In the genomic region with DNA sequence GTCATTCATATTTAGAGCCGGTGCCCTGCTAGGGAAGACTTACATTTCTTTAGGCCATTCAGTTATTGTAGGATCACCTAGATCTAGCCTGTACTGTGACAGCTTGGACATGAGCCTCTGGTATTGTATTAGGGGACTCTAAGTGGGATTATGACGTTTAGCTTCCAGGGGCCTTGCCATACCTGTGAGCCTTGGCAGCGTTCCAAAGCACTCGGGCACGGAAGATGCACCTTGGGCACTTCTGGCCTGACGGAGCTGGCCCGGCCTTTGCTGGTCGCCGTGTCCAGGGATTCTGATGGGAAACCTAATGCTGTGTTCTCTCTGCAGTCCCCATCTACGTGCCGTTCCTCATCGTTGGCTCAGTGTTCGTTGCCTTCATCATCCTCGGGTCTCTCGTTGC, we compare ENCODE assay signal across 24 mouse cellular contexts. TPM values are rescaled to one million over a fixed set of nuclear protein-coding genes. Genes with fewer than 3 reads are reported as not detected.
DNase-seq lines count a peak whose midpoint lies in the region; ATAC-seq and TF ChIP-seq lines count a peak whose summit lies in the region.
"Had no signal": no experiment of that assay in that cellular context is flagged by ENCODE, and none has a peak within 500 bp of the region (broad histone marks: within the 10 kb centered on the region; RNA-seq: fewer than 3 reads in every experiment).

No protein-coding gene starts in this region.

- H3K4me1 ChIP-seq in forebrain, embryonic 12.5 days = peaks cover 27% of the 10 kb centered on the region
- H3K4me1 ChIP-seq in forebrain, embryonic 11.5 days (replicated peaks; ENCODE audit: control insufficient read depth, insufficient read depth, low read length) = no peaks in the 10 kb centered on the region
- peaks cover 46% of the 10 kb centered on the region for H3K4me1 ChIP-seq in embryonic facial prominence, embryonic 10.5 days
- peaks cover 30% of the 10 kb centered on the region for H3K4me1 ChIP-seq in forebrain, embryonic 16.5 days (replicated peaks; ENCODE audit: control insufficient read depth, insufficient read depth, low read length)
- H3K4me1 ChIP-seq in lung, postnatal 0 days (ENCODE audit: insufficient read depth, low read depth, low read length) = no peaks in the 10 kb centered on the region

- no peak for TF ChIP-seq EP300 in lung, postnatal 0 days (IDR thresholded peaks at IDR 0.05)

- H3K9ac ChIP-seq in forebrain, embryonic 12.5 days = no peak overlapping the region
- H3K9ac ChIP-seq in forebrain, embryonic 11.5 days (ENCODE audit: low read length) = no peak overlapping the region
- no peak overlapping the region for H3K9ac ChIP-seq in forebrain, embryonic 16.5 days (replicated peaks; ENCODE audit: low read depth, low read length)
- H3K9ac ChIP-seq in lung, postnatal 0 days (replicated peaks; ENCODE audit: low read depth) = no peak overlapping the region
- H3K9ac ChIP-seq: embryonic facial prominence, embryonic 12.5 days; hindbrain, embryonic 14.5 days; liver, postnatal 0 days; midbrain, embryonic 12.5 days had no signal

- H3K9me3 ChIP-seq in forebrain, embryonic 12.5 days = no peaks in the 10 kb centered on the region
- no peaks in the 10 kb centered on the region for H3K9me3 ChIP-seq in forebrain, embryonic 11.5 days (ENCODE audit: control insufficient read depth, low read length)
- H3K9me3 ChIP-seq in embryonic facial prominence, embryonic 10.5 days = no peaks in the 10 kb centered on the region
- H3K9me3 ChIP-seq in forebrain, embryonic 16.5 days (ENCODE audit: control insufficient read depth, low read length) = no peaks in the 10 kb centered on the region
- H3K9me3 ChIP-seq in lung, postnatal 0 days (ENCODE audit: low read length) = no peaks in the 10 kb centered on the region
- H3K9me3 ChIP-seq: embryonic facial prominence, embryonic 12.5 days; midbrain, embryonic 12.5 days had no signal

- no peak for ATAC-seq in forebrain, embryonic 12.5 days (ENCODE audit: low FRiP score)
- no peak for ATAC-seq in forebrain, embryonic 11.5 days (replicated peaks; ENCODE audit: low FRiP score)
- ATAC-seq in forebrain, embryonic 16.5 days = no peak
- no peak for ATAC-seq in lung, postnatal 0 days
- ATAC-seq: CD4-positive, CD25-positive, alpha-beta regulatory T cell, adult 4 months; liver, postnatal 0 days had no signal

- 81% methylated on average over 15 of the region's 15 CpGs for WGBS in forebrain, embryonic 12.5 days
- 88% methylated on average over 15 of the region's 15 CpGs for WGBS in forebrain, embryonic 11.5 days
- 91% methylated on average over 15 of the region's 15 CpGs for WGBS in embryonic facial prominence, embryonic 10.5 days
- WGBS in forebrain, embryonic 16.5 days = 70% methylated on average over 15 of the region's 15 CpGs
- 86% methylated on average over 15 of the region's 15 CpGs for WGBS in lung, postnatal 0 days

- H3K27me3 ChIP-seq in forebrain, embryonic 12.5 days = peaks cover 14% of the 10 kb centered on the region
- no peaks in the 10 kb centered on the region; the same call in 1 of the 2 replicates for H3K27me3 ChIP-seq in forebrain, embryonic 11.5 days (ENCODE audit: control insufficient read depth, insufficient read depth, low read length)
- H3K27me3 ChIP-seq in embryonic facial prominence, embryonic 10.5 days (replicated peaks; ENCODE audit: low read depth, poor library complexity, severe bottlenecking) = peaks cover 49% of the 10 kb centered on the region
- H3K27me3 ChIP-seq in forebrain, embryonic 16.5 days (replicated peaks; ENCODE audit: control insufficient read depth, insufficient read depth, low read length) = no peaks in the 10 kb centered on the region
- no peaks in the 10 kb centered on the region for H3K27me3 ChIP-seq in lung, postnatal 0 days (replicated peaks; ENCODE audit: insufficient read depth, low read length)

- no peak for TF ChIP-seq CTCF in lung, postnatal 0 days (IDR thresholded peaks at IDR 0.05)

- DNase-seq in forebrain, embryonic 11.5 days (ENCODE audit: low spot score) = no peak
- peak; percentile 23 for DNase-seq in left cerebral cortex, postnatal 4 days
- DNase-seq in left cerebral cortex, postnatal 14 days (ENCODE audit: low spot score in 2 of 2) = no peak
- no peak for DNase-seq in embryonic facial prominence, embryonic 10.5 days (ENCODE audit: low spot score)
- DNase-seq in lung, postnatal 0 days (ENCODE audit: low spot score) = no peak
- DNase-seq in cerebellum, postnatal 36 days = no peak
- DNase-seq: adrenal gland, postnatal 36 days; cerebellum, adult 9-11 months; heart, adult 11 months; kidney, adult 9 months; kidney, postnatal 25 days; liver, postnatal 0 days; lung, postnatal 10 days; thymus, adult 18-20 months; thymus, postnatal 36 days had no signal

- peak overlapping the region; percentile 82 for H3K4me3 ChIP-seq in forebrain, embryonic 12.5 days (replicated peaks)
- no peak overlapping the region; the same call in 1 of the 2 replicates for H3K4me3 ChIP-seq in forebrain, embryonic 11.5 days (ENCODE audit: low read depth, low read length)
- H3K4me3 ChIP-seq in embryonic facial prominence, embryonic 10.5 days = peak overlapping the region; percentile 8; the same call in 1 of the 2 replicates
- H3K4me3 ChIP-seq in forebrain, embryonic 16.5 days (replicated peaks; ENCODE audit: low read length) = 0 out of 2 replicates have a peak overlapping the region, but pooled peaks have one; percentile 3
- no peak overlapping the region for H3K4me3 ChIP-seq in lung, postnatal 0 days (ENCODE audit: low read depth, low read length)
- H3K4me3 ChIP-seq: midbrain, embryonic 12.5 days had no signal

- no peak overlapping the region for H3K27ac ChIP-seq in forebrain, embryonic 12.5 days
- H3K27ac ChIP-seq in forebrain, embryonic 11.5 days (ENCODE audit: low read depth, low read length) = no peak overlapping the region
- H3K27ac ChIP-seq in embryonic facial prominence, embryonic 10.5 days (replicated peaks) = no peak overlapping the region
- no peak overlapping the region for H3K27ac ChIP-seq in forebrain, embryonic 16.5 days (ENCODE audit: low read length)
- no peak overlapping the region for H3K27ac ChIP-seq in lung, postnatal 0 days (ENCODE audit: low read length)
- H3K27ac ChIP-seq: embryonic facial prominence, embryonic 12.5 days; hindbrain, embryonic 14.5 days; midbrain, embryonic 12.5 days had no signal

- intact Hi-C loops in left cerebral cortex, postnatal 4 days (cut with DNase I) = loop anchor here (10.0 kb wide), 1 partner anchor 235 kb away; no protein-coding TSS in a partner anchor
- intact Hi-C loops in left cerebral cortex, postnatal 14 days (cut with DNase I) = loop anchor here (5.0 kb wide), 1 partner anchor 313 kb away; no protein-coding TSS in a partner anchor

- peaks cover 30% of the 10 kb centered on the region for H3K36me3 ChIP-seq in forebrain, embryonic 12.5 days (replicated peaks)
- no peaks in the 10 kb centered on the region; the same call in 1 of the 2 replicates for H3K36me3 ChIP-seq in forebrain, embryonic 11.5 days (ENCODE audit: control insufficient read depth, insufficient read depth, low read length)
- peaks cover 37% of the 10 kb centered on the region for H3K36me3 ChIP-seq in embryonic facial prominence, embryonic 10.5 days (replicated peaks)
- H3K36me3 ChIP-seq in forebrain, embryonic 16.5 days (ENCODE audit: control insufficient read depth, insufficient read depth) = no peaks in the 10 kb centered on the region
- no peaks in the 10 kb centered on the region for H3K36me3 ChIP-seq in lung, postnatal 0 days (ENCODE audit: insufficient read depth, low read length)

- H3K4me2 ChIP-seq in forebrain, embryonic 12.5 days = peak overlapping the region; percentile 63
- H3K4me2 ChIP-seq in forebrain, embryonic 11.5 days (ENCODE audit: low read depth, low read length, severe bottlenecking) = no peak overlapping the region
- peak overlapping the region; percentile 12 for H3K4me2 ChIP-seq in forebrain, embryonic 16.5 days (ENCODE audit: low read length)
- H3K4me2 ChIP-seq in lung, postnatal 0 days (replicated peaks; ENCODE audit: low read depth, low read length) = no peak overlapping the region
- H3K4me2 ChIP-seq: hindbrain, embryonic 14.5 days; liver, embryonic 11.5 days; midbrain, embryonic 12.5 days had no signal

RNA-seq across cellular contexts. Expression of a gene that starts 4.2 kb away (rescaled TPM):
- polyA plus RNA-seq in forebrain, embryonic 12.5 days (2016; fragmentation: Nextera tagmentation; extraction: Ambion mirVana) = 51.5 and 60.9 TPM in 2 replicates
- 54.3 and 55.5 TPM in 2 replicates for polyA plus RNA-seq in forebrain, embryonic 11.5 days (2014; fragmentation: Nextera tagmentation; extraction: Ambion mirVana)
- total RNA-seq in left cerebral cortex, postnatal 4 days (2021) = 1 to 10 TPM; 8.1 to 8.6 TPM
- total RNA-seq in left cerebral cortex, postnatal 14 days (2021) = 1 to 10 TPM; 2.0 to 2.5 TPM
- polyA plus RNA-seq in embryonic facial prominence, embryonic 10.5 days (2016; fragmentation: Nextera tagmentation; extraction: Ambion mirVana) = 26.1 and 29.8 TPM in 2 replicates
- 11.4 and 14.2 TPM in 2 replicates for polyA plus RNA-seq in forebrain, embryonic 16.5 days (2015; fragmentation: Nextera tagmentation; extraction: Ambion mirVana)
- 10.6 and 17.5 TPM in 2 replicates for polyA plus RNA-seq in lung, postnatal 0 days (2015; fragmentation: Nextera tagmentation; extraction: Ambion mirVana)
- total RNA-seq: monocyte, adult 5-6 weeks; neutrophil, adult 5-6 weeks had no signal
- polyA plus RNA-seq: CD4-positive, CD25-positive, alpha-beta regulatory T cell, adult 4 months had no signal

RNA-seq across cellular contexts. Expression of a gene that starts 31.5 kb away (rescaled TPM):
- 28.1 and 32.4 TPM in 2 replicates for polyA plus RNA-seq in forebrain, embryonic 12.5 days (2016; fragmentation: Nextera tagmentation; extraction: Ambion mirVana)
- polyA plus RNA-seq in forebrain, embryonic 11.5 days (2014; fragmentation: Nextera tagmentation; extraction: Ambion mirVana) = 25.6 and 26.2 TPM in 2 replicates
- 10 to 100 TPM; 28.3 to 31.5 TPM for total RNA-seq in left cerebral cortex, postnatal 4 days (2021)
- total RNA-seq in left cerebral cortex, postnatal 14 days (2021) = 10 to 100 TPM; 48.7 to 52.8 TPM
- 24.7 and 28.9 TPM in 2 replicates for polyA plus RNA-seq in embryonic facial prominence, embryonic 10.5 days (2016; fragmentation: Nextera tagmentation; extraction: Ambion mirVana)
- 36.8 and 38.5 TPM in 2 replicates for polyA plus RNA-seq in forebrain, embryonic 16.5 days (2015; fragmentation: Nextera tagmentation; extraction: Ambion mirVana)
- 42.0 and 42.3 TPM in 2 replicates for polyA plus RNA-seq in lung, postnatal 0 days (2015; fragmentation: Nextera tagmentation; extraction: Ambion mirVana)

Comparison
In these comparisons a context has a peak if more than half of its experiments do, and no peak if none do; other contexts are left out.
1. H3K4me2 ChIP-seq: peak in forebrain, embryonic 12.5 days (single experiment) and forebrain, embryonic 16.5 days (single experiment); none in forebrain, embryonic 11.5 days (single experiment) and lung, postnatal 0 days (single experiment).
2. H3K4me3 ChIP-seq: peak in forebrain, embryonic 12.5 days (single experiment), embryonic facial prominence, embryonic 10.5 days (single experiment) and forebrain, embryonic 16.5 days (single experiment); none in forebrain, embryonic 11.5 days (single experiment) and lung, postnatal 0 days (single experiment).